Mouse (Mus musculus): ENCODE measurements around the gene Rnft1. TPM values are rescaled to one million over a fixed set of nuclear protein-coding genes. Genes with fewer than 3 reads are reported as not detected.

The Rnft1 gene
- polyA plus RNA-seq, 1 experiment from 2014 or later, result 29.7 TPM

Other genes with a start within 250 kb of the Rnft1 start
- 51.7 and 60.6 TPM in 2 replicates for gene Ints2, start 227.1 kb upstream of the Rnft1 start, polyA plus RNA-seq (2016; fragmentation: Nextera tagmentation; extraction: Ambion mirVana)
- gene Med13, start 127.1 kb upstream of the Rnft1 start, polyA plus RNA-seq (2016; fragmentation: Nextera tagmentation; extraction: Ambion mirVana), result 6.6 and 8.8 TPM in 2 replicates
- gene Rps6kb1, start 60.1 kb downstream of the Rnft1 start, polyA plus RNA-seq (2016; fragmentation: Nextera tagmentation; extraction: Ambion mirVana), result 47.3 and 64.3 TPM in 2 replicates
- gene Tubd1, start 60.3 kb downstream of the Rnft1 start, polyA plus RNA-seq (2016; fragmentation: Nextera tagmentation; extraction: Ambion mirVana), result 9.8 and 10.8 TPM in 2 replicates
- gene Vmp1, start 199.2 kb downstream of the Rnft1 start, polyA plus RNA-seq (2016; fragmentation: Nextera tagmentation; extraction: Ambion mirVana), result 88.6 and 97.9 TPM in 2 replicates
- gene Ptrh2, start 199.3 kb downstream of the Rnft1 start, polyA plus RNA-seq (2016; fragmentation: Nextera tagmentation; extraction: Ambion mirVana), result 45.6 and 45.9 TPM in 2 replicates

Data from limb, embryonic 10.5 days (tissue).